Mouse (Mus musculus) layer of hippocampus, postnatal 14 days (tissue): ENCODE measurements around the gene Col23a1. TPM values are rescaled to one million over a fixed set of nuclear protein-coding genes. Genes with fewer than 3 reads are reported as not detected.
"Not testable (repeated sequence)": the region's sequence is repeated elsewhere in the genome, so short reads cannot be mapped to it uniquely, and the experiment has no call there.

Source experiments
- DNase-seq, 2 experiments: peaks; one replicate each; pipeline ENCODE4 v3.0.0; 2021 to 2022; ENCODE audit warnings: low spot score in 2 of 2, mixed read lengths in 1 of 2
- total RNA-seq, 2 experiments: library from RNA; stranded (reverse); gene quantifications; 2 replicates each; pipeline ENCODE4 v1.2.3; 2021

Gene Col23a1
- total RNA-seq, 2 experiments from 2014 or later = 6.5 to 6.7 TPM

DNA sequence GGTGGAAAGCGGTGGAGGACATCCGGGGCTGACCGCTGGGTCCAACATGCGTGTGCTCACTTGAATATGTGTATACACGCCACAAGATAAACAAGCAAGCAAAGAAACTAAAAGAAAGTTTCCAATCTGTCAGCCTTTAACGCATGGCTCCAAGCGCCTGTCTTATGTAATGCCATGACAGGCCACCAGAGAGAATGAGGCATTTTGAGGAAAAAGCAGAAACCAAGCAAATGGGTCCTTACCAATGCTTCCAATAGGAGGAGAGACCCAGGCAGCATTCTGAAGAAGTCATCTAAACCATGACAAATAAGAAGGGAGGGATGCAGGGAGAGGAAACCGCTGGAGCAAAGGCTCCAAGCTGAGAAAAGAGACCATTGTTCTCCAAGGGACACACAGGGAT, 324.5 kb downstream of the Col23a1 start:
- DNase-seq = no peak

DNA sequence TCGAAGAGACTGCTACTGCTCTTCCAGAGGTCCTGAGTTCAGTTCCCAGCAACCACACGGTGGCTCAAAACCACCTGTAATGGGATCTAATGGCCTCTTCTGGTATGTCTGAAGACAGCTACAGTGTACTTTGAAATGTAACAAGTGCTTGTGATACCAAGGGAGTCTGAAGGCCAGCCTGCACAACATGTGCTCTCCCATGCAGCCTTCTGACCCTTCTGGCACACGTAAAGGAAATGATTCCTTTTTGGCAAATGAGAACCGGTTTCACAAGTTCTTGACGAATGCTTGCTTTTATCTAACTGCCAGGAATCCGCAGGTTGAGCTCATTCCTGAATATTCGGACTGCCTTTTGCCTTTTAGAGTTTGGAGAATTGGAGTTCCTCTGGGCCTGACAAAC, 325.4 kb downstream of the Col23a1 start:
- no peak for DNase-seq

DNA sequence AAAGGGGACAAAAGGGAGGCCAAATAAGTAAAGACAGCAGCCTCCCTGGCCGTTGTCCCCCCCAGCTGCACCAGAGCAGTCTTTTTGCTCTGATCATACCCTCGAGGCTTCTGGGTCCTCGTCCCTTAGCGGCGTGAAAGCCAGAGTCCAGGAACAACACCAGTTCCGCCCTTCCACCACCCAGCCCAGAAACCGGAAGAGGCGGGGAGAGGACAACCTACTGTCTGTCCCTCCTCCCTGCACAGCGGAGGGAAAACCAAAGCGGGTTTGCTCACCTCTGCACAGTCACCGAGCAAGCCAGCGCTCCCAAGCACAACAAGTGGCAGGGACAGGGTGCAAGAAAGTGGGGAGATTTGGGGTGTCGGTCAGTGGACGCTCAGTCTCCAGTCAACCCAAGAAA, 325.9 kb downstream of the Col23a1 start:
- no peak for DNase-seq

DNA sequence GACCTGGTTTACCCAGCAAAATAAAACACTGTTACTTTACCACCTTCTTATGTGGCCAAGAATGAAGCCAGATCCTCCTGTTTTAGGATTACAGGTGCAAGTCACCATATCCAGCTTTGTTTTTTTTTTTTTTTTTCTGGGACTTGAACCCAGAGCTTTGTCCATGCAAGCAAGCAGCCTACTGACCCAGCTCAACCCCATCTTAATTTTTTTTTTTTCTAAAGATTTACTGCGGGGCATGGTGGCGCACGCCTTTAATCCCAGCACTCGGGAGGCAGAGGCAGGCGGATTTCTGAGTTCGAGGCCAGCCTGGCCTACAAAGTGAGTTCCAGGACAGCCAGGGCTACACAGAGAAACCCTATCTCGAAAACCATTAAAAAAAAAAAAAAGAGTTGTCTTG, 326.4 kb downstream of the Col23a1 start:
- not testable (repeated sequence) for DNase-seq

DNA sequence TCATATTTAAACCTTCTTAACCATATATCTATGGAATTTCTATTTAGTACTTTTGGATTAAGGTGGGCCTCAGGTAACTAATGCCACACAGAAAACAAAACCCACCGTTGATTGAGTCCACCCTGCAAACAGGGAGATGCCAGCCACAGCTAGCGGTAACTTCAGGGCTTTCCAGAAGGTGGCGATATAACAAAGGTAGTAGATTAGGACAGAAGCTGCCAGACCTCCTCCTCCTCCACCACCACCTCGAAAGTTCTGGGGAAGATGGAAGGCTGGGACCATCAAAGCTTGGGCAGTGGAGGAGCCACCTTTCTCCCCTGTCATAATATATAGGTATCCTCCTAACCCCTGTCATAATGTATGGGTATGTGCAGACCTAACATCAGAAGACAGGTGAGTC, 328.0 kb downstream of the Col23a1 start:
- peak; percentile 60 to 81 for DNase-seq

DNA sequence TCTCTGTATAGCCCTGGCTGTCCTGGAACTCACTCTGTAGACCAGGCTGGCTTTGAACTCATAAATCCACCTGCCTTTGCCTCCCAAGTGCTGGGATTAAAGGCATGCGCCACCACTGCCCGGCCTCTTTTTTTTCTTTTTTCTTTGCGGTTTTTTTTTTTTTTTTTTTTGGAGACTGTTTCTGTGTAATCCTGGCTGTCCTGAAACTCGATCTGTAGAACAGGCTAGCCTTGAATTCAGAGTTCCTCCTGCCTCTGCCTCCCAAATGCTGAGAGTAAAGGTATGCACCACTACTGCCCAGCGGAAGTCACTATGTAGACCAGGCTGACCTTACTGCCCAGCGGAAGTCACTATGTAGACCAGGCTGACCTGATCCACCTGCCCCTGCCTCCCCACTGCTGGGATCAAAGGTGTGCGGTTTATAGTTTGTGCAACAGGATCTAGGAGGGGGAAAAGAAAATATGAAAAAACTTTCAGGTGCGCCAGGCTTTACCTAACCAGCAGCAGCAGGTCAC, 329.2 kb downstream of the Col23a1 start:
- no peak for DNase-seq

DNA sequence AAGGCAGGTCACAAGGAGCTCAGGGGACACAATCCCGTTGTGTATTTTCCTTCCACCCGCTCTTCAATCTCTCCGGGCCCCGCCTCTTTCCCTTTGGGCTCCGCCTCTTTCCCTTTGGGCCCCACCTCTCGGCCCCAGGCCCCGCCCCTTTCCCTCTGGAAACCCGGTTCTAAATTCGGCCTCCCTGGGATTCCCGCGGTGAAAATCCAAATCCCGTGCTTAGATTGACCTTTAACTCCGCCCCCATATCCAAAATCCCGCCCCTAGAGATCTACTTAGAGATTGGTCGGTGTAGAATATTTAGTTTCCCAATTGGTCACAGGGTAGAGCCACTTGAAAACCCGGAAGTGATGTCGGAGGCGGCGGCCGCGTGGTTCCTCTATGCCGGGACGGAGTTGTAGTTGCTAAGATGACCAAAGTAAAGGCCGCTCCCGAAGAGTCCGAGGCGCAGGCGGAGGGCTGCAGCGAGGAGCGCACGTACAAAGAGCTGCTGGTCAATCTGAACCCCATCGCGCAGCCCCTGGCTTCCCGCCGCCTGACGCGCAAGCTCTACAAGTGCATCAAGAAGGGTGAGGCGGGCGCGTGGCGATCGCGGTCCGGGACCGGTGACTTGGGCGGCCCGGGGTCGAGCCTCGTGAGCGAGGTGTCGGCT, 329.8 kb downstream of the Col23a1 start, which contains the start of gene Nhp2:
TSS of gene Nhp2 (plus strand) at position 327 of the 652 bp plus-strand sequence.
- DNase-seq = peak; percentile 87 to 96

DNA sequence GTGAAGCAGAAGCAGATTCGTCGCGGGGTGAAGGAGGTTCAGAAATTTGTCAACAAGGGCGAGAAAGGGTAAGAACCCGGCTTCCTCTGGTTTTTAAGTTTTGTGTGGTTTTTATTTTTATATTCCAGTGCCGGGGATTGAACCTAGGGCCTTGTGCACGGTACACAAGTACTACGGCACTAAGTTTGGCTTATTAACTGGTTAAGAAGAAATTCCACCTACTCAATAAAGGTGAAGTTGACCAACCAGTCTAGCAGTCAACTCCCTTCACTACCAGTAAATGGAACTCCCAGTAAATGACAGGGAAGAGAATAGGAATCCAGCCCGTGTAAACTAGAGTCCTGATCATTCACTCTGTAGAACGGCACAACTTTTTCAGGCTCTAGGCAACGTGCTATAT, 330.4 kb downstream of the Col23a1 start:
- no peak for DNase-seq

DNA sequence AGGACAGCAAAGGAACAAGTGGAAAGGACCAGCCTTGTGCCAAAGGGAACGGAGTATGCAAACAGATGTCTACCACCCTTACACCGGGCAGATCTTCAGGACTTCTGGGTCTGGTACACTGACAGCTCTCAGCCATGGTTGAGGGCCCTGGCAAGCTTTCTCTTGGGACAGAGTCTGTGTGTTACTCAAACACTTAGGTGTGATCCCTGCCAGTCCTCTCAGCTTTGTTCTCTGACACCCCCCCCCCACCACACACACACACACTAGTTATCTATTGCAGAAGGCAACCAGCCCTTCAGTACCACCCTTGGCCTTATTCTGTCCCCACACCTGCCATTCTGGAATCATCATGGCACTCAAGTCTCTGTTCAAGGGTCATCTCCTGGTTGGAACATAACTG, 332.1 kb downstream of the Col23a1 start:
- no peak for DNase-seq

DNA sequence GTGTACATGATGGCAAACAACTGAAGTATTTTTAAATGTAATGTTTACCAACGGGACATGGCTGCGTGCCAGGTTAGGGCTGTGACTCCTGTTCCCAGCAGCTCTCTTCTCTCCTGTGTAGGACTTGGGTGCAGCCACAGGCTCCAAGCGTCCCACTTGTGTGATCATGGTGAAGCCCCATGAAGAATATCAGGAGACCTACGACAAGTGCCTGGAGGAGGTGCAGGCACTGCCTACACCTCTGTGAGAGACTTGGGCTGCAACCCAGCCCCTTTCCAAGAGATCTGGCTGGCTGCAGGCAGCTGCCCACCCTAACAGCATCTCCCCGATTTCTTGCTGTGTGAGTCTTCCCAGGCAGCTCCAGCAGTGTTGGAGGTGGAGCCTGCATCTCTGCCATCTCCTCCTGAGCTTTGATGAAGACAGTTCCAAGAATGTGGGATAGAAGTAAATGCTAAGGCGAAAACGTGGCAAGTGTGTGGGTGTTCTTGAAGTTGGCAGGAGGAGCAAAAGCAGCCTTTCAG, 333.3 kb downstream of the Col23a1 start:
- no peak for DNase-seq

DNA sequence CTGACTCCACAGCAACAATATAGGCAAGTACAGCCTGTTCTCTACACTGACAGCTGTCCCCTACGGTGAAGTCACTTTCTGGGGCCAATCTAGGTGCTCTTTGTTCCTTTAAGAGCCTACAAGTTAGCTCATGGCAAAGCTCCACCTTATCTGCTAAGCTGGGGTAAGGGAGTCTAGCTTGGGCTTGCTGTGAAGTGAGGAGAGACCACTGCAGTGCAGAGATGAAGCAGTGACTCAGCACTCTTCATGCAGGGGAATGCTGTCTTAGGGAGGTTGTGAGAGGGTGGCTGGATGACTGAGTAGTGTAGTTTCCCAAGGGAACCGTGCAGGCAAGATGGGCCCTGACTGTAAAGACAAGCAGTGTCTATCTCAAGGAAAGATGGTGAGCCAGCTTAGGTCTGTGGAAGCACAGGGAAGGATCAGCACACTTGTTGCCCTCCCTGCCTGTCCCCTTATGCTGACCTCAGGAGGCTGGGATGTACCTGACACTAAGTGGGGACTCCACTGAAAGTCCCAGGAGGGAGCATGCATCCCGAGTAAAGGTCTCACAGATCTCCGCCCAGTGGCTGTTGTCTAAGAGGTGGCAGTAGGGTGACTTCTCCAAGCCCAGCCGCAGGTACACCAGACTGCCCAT, 335.6 kb downstream of the Col23a1 start:
- DNase-seq = no peak

DNA sequence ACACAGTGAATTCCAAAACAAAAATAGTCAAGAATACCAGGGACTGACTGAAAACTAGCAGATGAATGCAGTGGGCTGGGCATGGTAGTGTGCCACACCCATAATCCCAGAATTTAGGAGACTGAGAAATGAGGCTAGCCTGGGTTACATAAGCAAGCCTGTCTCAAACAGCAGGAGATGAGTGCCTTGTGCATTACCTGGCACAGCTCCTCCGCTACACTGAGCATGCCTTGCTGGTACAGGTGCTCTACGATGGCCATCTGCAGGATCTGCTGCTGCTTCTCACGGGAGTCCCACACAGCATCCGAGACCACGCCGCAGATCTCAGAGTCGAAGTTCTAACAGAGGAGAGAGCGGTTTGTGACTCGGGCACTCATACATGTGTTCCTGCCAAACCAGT, 337.7 kb downstream of the Col23a1 start:
- no peak for DNase-seq

DNA sequence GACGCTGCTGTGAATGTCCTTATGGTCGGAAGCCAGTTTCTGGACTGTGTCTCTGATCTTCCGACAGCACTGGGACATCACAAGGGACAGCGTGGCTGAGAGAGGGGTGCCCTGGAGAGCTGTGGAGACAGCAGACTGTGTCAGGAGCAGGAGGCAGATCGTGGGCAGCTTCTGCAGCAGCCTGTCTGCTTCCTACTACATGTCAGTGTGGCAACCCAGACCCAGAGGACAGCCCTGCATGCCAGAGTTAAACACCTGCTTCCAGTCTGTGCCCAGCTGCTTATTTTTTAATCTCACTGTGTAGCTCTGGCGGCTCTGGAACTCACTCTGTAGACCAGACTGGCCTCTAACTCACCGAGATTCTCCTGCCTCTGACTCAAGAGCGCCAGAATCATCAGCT, 338.2 kb downstream of the Col23a1 start:
- no peak for DNase-seq

DNA sequence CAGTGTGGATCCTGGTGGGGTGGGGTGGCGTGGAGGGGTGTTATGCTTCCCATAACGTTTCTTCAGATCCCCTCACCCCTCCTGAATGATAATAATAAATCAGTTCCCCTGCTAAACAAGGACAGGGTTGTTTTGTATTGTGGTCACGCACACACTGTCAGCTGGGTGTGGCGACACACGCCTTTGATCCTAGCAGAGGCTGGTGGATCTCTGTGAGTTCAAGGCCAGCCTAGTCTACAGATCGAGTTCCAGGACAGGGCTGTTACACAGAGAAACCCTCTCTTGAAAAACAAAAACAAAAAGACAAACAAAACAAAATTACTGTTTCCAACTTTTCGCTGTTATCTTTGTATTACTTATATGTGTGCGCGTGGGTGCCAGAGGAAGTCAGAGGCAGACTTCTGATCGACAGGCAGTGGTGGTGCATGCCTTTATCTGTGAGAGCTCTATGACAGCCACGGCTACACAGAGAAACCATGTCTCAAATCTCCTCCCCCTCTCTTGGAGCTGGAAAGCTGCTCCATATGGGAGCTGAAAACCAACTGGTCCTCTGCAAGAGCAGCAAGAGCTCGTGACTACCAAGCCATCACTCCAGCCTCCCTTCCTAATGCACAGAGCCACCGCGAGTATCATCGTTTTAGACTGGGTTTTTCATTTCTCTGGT, 340.1 kb downstream of the Col23a1 start:
- peak in 1 of 2 experiments; percentile 74 for DNase-seq

DNA sequence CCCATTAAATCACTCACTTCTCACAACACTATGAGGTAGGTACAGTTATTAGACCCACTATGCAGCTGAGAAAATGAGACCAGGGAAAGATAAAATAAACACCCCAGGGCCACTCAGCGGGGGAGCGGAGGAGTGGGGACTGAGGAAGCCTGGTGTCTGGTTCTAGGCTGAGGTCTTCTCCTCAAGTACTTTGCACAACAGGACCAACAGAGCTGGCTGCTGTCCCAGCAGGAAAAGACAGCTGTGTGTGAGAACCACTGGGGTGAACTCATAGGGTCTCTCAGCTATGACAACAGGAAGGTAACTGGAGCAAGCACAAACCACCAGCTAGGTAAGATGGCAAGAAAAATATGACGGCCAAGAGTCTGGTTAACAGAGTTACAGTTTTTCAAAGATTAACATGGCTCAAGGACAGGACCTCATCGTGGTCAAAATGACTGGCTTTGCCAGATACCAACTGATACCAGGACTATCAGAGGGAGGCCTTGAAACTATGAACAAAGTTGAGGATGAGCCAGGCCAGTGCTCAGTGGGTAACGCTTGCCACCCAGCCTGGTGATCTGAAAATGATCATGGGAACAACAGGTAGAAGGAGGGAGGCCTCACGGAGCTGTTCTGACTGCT, 342.5 kb downstream of the Col23a1 start:
- DNase-seq = no peak

DNA sequence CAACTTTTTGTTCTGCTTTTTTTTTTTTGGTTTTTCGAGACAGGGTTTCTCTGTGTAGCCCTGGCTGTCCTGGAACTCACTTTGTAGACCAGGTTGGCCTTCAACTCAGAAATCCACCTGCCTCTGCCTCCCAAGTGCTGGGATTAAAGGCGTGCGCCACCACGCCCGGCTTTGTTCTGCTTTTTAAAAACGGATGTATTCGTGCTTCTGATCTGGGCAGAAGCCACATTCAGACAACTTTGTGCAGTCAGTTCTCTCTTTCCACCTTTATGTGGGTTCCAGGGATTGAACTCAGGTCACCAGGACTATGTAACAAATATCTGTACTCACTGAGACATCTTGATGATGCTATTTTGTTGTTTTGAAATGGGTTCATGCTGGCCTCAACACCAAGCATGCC, 343.5 kb downstream of the Col23a1 start:
- not testable (repeated sequence) for DNase-seq

Other genes with a start within 250 kb of the Col23a1 start
- gene Olfr1375, start 241.8 kb upstream of the Col23a1 start, total RNA-seq = not detected
- gene Zfp354a, start 230.7 kb upstream of the Col23a1 start, total RNA-seq = 1 to 10 TPM; 7.7 to 9.6 TPM
- gene Gm12569, start 69.4 kb upstream of the Col23a1 start, total RNA-seq = not detected
- 100 to 1,000 TPM; 109 to 116 TPM for gene Clk4, start 28.2 kb upstream of the Col23a1 start, total RNA-seq
- gene BC049762, start 26.9 kb upstream of the Col23a1 start, total RNA-seq = not detected